Mouse (Mus musculus): ENCODE results near the gene Mgat3. TPM values are rescaled to one million over a fixed set of nuclear protein-coding genes. Genes with fewer than 3 reads are reported as not detected.

The Mgat3 gene
- total and polyA plus RNA-seq, 2 experiments from 2014 or later: 9.9 to 65.6 TPM

GRCm38 (mm10) chr15:80173781-80174597 is 468 bp downstream of the Mgat3 start:
- Histone ChIP-seq H3K9me3 (ENCODE audit: low read length) (no peaks in the 10 kb centered on the region), H3K36me3 (ENCODE audit: insufficient read depth) (no peaks in the 10 kb centered on the region), H3K4me3 (ENCODE audit: low read depth, low read length) (peak overlapping the region; percentile 95), H3K4me2 (ENCODE audit: low read depth) (peak overlapping the region; percentile 64), H3K27ac (ENCODE audit: low read depth, low read length) (peak overlapping the region; percentile 91), H3K9ac (peak overlapping the region; percentile 96), H3K4me1 (ENCODE audit: insufficient read depth) (peaks cover 13% of the 10 kb centered on the region), H3K27me3 (ENCODE audit: insufficient read depth, low read length) (no peaks in the 10 kb centered on the region)
- peak; percentile 71 for ATAC-seq
- peak; percentile 60 for DNase-seq
- WGBS: 2% methylated on average over 42 of the region's 60 CpGs
- no peak for TF ChIP-seq CTCF (IDR thresholded peaks at IDR 0.05; ENCODE audit: low read depth)

- TF ChIP-seq CTCF (IDR thresholded peaks at IDR 0.05; ENCODE audit: low read depth): no peak
- peak overlapping the region; percentile 96 for H3K9ac ChIP-seq
- 2% methylated on average over 5 of the region's 5 CpGs for WGBS
- DNase-seq (no peak), ATAC-seq (no peak)
- H3K9me3 ChIP-seq (ENCODE audit: low read length): no peaks in the 10 kb centered on the region
- peak overlapping the region; percentile 95 for H3K4me3 ChIP-seq (ENCODE audit: low read depth, low read length)
- peak overlapping the region; percentile 91; the same call in 1 of the 2 replicates for H3K27ac ChIP-seq (ENCODE audit: low read depth, low read length)
- no peaks in the 10 kb centered on the region for H3K36me3 ChIP-seq (ENCODE audit: insufficient read depth)
- peaks cover 13% of the 10 kb centered on the region for H3K4me1 ChIP-seq (ENCODE audit: insufficient read depth)
- H3K27me3 ChIP-seq (ENCODE audit: insufficient read depth, low read length): no peaks in the 10 kb centered on the region
- peak overlapping the region; percentile 64 for H3K4me2 ChIP-seq (ENCODE audit: low read depth)
These were observed 1.0 kb downstream of the Mgat3 start for GRCm38 (mm10) chr15:80174598-80174875.

- no peak overlapping the region for H3K27ac ChIP-seq (ENCODE audit: low read depth, low read length)
These were observed 1.8 kb downstream of the Mgat3 start for GRCm38 (mm10) chr15:80175316-80175715.

GRCm38 (mm10) chr15:80175756-80176155 is 2.2 kb downstream of the Mgat3 start:
- Histone ChIP-seq H3K4me1 (ENCODE audit: insufficient read depth) (peaks cover 13% of the 10 kb centered on the region), H3K9me3 (ENCODE audit: low read length) (no peaks in the 10 kb centered on the region), H3K36me3 (ENCODE audit: insufficient read depth) (no peaks in the 10 kb centered on the region), H3K9ac (no peak overlapping the region), H3K4me3 (ENCODE audit: low read depth, low read length) (no peak overlapping the region), H3K4me2 (ENCODE audit: low read depth) (peak overlapping the region; percentile 64; the same call in 1 of the 2 replicates), H3K27me3 (ENCODE audit: insufficient read depth, low read length) (no peaks in the 10 kb centered on the region), H3K27ac (ENCODE audit: low read depth, low read length) (no peak overlapping the region)
- ATAC-seq (no peak), DNase-seq (no peak)
- 67% methylated on average over 6 of the region's 6 CpGs for WGBS
- no peak for TF ChIP-seq CTCF (IDR thresholded peaks at IDR 0.05; ENCODE audit: low read depth)

More at GRCm38 (mm10) chr15:80175316-80175715, 1.8 kb downstream of the Mgat3 start:
- Histone ChIP-seq H3K4me3 (ENCODE audit: low read depth, low read length) (peak overlapping the region; percentile 95), H3K36me3 (ENCODE audit: insufficient read depth) (no peaks in the 10 kb centered on the region), H3K9me3 (ENCODE audit: low read length) (no peaks in the 10 kb centered on the region), H3K4me1 (ENCODE audit: insufficient read depth) (peaks cover 13% of the 10 kb centered on the region), H3K4me2 (ENCODE audit: low read depth) (peak overlapping the region; percentile 64), H3K27me3 (ENCODE audit: insufficient read depth, low read length) (no peaks in the 10 kb centered on the region), H3K9ac (0 out of 2 replicates have a peak overlapping the region, but pooled peaks have one; percentile 96)
- ATAC-seq: no peak
- 77% methylated on average over 9 of the region's 9 CpGs for WGBS
- no peak for TF ChIP-seq CTCF (IDR thresholded peaks at IDR 0.05; ENCODE audit: low read depth)
- DNase-seq: no peak

GRCm38 (mm10) chr15:80181561-80181960 is 8.0 kb downstream of the Mgat3 start:
- no peak for TF ChIP-seq CTCF (IDR thresholded peaks at IDR 0.05; ENCODE audit: low read depth)
- Histone ChIP-seq H3K27me3 (ENCODE audit: insufficient read depth, low read length) (no peaks in the 10 kb centered on the region), H3K9ac (no peak overlapping the region), H3K4me1 (ENCODE audit: insufficient read depth) (no peaks in the 10 kb centered on the region), H3K4me2 (ENCODE audit: low read depth) (no peak overlapping the region), H3K9me3 (ENCODE audit: low read length) (no peaks in the 10 kb centered on the region), H3K36me3 (ENCODE audit: insufficient read depth) (no peaks in the 10 kb centered on the region), H3K4me3 (ENCODE audit: low read depth, low read length) (no peak overlapping the region), H3K27ac (ENCODE audit: low read depth, low read length) (no peak overlapping the region)
- DNase-seq (peak; percentile 21), ATAC-seq (no peak)
- WGBS: 48% methylated on average over 7 of the region's 7 CpGs

GRCm38 (mm10) chr15:80182072-80182700 is 8.7 kb downstream of the Mgat3 start:
- Histone ChIP-seq H3K4me1 (ENCODE audit: insufficient read depth) (no peaks in the 10 kb centered on the region), H3K9me3 (ENCODE audit: low read length) (no peaks in the 10 kb centered on the region), H3K36me3 (ENCODE audit: insufficient read depth) (no peaks in the 10 kb centered on the region), H3K27ac (ENCODE audit: low read depth, low read length) (no peak overlapping the region), H3K4me3 (ENCODE audit: low read depth, low read length) (no peak overlapping the region), H3K27me3 (ENCODE audit: insufficient read depth, low read length) (no peaks in the 10 kb centered on the region), H3K9ac (no peak overlapping the region), H3K4me2 (ENCODE audit: low read depth) (no peak overlapping the region)
- no peak for TF ChIP-seq CTCF (IDR thresholded peaks at IDR 0.05; ENCODE audit: low read depth)
- WGBS: 93% methylated on average over 4 of the region's 4 CpGs
- ATAC-seq: no peak
- DNase-seq: no peak

- no peak for DNase-seq
- Histone ChIP-seq H3K4me2 (ENCODE audit: low read depth) (no peak overlapping the region), H3K9me3 (ENCODE audit: low read length) (no peaks in the 10 kb centered on the region), H3K36me3 (ENCODE audit: insufficient read depth) (no peaks in the 10 kb centered on the region), H3K27ac (ENCODE audit: low read depth, low read length) (no peak overlapping the region), H3K4me1 (ENCODE audit: insufficient read depth) (no peaks in the 10 kb centered on the region), H3K4me3 (ENCODE audit: low read depth, low read length) (no peak overlapping the region), H3K9ac (no peak overlapping the region), H3K27me3 (ENCODE audit: insufficient read depth, low read length) (no peaks in the 10 kb centered on the region)
- no peak for ATAC-seq
- WGBS: 90% methylated on average over 5 of the region's 5 CpGs
- TF ChIP-seq CTCF (IDR thresholded peaks at IDR 0.05; ENCODE audit: low read depth): no peak
These were observed 15.4 kb downstream of the Mgat3 start for GRCm38 (mm10) chr15:80188927-80189326.

All from forebrain, postnatal 0 days (tissue).